Mouse (Mus musculus): ENCODE results near the gene Olfr1509.

GRCm38 (mm10) chr14:52465738-52466137 is 22.9 kb downstream of the Olfr1509 start:
- no peak for TF ChIP-seq POLR2A (IDR thresholded peaks at IDR 0.05; ENCODE audit: insufficient read length, low read depth)
- TF ChIP-seq SRF (IDR thresholded peaks at IDR 0.05; ENCODE audit: control insufficient read depth, insufficient read length, low read depth): no peak
- TF ChIP-seq TCF3 (IDR thresholded peaks at IDR 0.05; ENCODE audit: insufficient read length, low read depth): no peak
- no peak for TF ChIP-seq POLR2AphosphoS2 (IDR thresholded peaks at IDR 0.05; ENCODE audit: insufficient read length, low read depth)
- no peak for TF ChIP-seq MAX (IDR thresholded peaks at IDR 0.05; ENCODE audit: low read depth)
- no peak for TF ChIP-seq TCF12 (IDR thresholded peaks at IDR 0.05; ENCODE audit: insufficient read depth, poor library complexity, severe bottlenecking)
- no peak for TF ChIP-seq E2F4 (IDR thresholded peaks at IDR 0.05; ENCODE audit: insufficient read depth)
- no peak for TF ChIP-seq CEBPB (IDR thresholded peaks at IDR 0.05; ENCODE audit: insufficient read depth, poor library complexity, severe bottlenecking)
- no peak for TF ChIP-seq MYOG (IDR thresholded peaks at IDR 0.05; ENCODE audit: control insufficient read depth in 1 of 3, insufficient read depth in 1 of 3, insufficient read length in 2 of 3, low read depth in 2 of 3)
- no peak for TF ChIP-seq USF1 (IDR thresholded peaks at IDR 0.05; ENCODE audit: low read depth)
